Mouse (Mus musculus): ENCODE results near the gene Wwox.
A peak's percentile ranks its signal among the peaks of the same experiment; 100 is the strongest.

Gene Wwox

DNA sequence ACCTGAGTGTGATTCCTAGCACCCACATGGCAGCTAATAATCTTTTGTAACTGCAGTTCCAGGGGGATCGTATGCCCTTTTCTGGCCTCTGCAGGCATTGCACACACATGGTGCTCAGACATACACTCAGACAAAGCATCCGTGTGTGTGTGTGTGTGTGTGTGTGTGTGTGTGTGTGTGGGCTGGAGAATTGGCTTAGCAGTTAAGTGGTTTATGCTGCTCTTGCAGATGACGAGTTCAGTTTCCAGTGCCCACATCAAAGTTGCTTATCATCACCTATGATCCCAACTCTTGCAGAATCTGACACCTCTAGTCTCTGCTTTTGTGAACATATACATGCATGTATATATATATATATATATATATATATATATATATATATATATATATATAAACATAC lies 448.9 kb downstream of the Wwox start:
- DNase-seq (ENCODE audit: low read depth in 2 of 2, low spot score in 2 of 2) = peak in 1 of 2 experiments; percentile 45

DNA sequence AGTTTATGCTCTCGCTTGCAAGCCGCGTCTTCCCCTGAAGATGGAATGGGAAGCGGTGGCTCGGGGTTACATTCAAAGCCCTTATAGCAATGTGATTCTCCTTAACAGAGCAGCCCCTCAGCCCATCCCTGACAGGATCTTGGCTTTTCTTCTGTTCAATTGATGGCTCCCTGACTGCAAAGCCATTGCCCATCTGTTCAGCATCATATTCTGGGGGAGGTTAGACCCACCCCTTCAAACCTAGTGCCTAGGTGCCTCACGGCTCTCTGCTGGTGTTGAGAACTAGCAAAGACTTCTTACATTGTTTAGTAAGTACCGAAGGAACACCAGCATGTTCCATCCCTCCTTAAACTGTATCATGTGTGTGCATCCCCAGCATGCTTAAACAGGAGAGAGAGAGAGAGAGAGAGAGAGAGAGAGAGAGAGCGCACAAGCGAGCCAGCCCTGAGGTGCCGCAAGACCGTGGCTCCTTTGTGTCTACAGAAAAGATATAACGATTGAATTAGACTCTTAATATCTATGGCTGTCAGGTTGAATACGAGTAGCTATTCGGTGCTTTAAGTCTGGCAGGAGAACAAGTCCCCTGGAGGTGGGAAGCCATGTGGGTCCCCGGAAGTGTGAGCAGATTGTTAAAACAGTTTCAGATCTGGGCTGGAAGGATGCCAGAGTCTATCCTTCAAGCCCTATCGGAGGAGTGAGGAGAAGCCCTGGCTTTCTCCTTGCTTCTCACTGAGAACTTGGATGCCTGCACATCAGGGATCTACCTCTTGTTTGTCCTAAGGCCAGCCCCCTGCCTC lies 450.3 kb downstream of the Wwox start:
- DNase-seq (ENCODE audit: low read depth in 2 of 2, low spot score in 2 of 2) = no peak

DNA sequence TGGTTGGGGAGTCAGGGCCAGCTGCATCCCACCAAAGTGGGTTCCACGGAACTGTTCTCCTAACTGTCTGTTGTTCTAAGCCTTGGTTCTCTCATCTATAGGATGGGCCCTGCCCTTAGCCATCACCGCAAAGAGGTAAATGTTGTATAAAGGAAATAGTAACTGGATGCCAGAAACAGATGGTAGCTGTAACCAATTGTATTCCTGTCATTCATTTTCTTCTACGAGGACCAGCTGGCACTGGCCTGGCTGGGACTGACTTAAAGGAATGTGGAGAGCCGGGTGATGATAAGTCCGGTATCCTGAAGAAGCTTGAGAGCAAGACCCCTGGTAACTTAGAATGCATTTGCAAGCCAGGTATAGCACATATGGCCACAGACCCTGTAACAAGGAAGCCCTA lies 451.0 kb downstream of the Wwox start:
- no peak for DNase-seq (ENCODE audit: low read depth in 2 of 2, low spot score in 2 of 2)

DNA sequence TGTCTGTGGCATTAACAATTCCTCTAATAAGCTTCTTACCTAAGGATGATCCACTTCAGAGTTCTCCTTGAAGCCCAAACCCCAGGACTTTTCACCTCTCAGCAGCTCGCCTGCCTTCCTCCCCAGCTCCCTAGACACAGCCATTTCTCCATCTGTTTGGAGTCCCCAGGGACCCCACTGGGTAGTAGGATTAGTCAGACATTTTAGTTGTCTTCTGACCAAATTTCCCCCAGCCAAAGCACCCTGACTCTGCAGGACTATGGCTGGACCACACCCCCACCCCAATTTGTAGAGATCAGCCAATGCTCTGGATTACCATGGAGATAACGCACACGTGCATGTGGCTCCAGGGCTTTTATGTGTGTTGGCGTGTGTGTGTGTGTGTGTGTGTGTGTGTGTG lies 451.8 kb downstream of the Wwox start:
- no peak for DNase-seq (ENCODE audit: low read depth in 2 of 2, low spot score in 2 of 2)

DNA sequence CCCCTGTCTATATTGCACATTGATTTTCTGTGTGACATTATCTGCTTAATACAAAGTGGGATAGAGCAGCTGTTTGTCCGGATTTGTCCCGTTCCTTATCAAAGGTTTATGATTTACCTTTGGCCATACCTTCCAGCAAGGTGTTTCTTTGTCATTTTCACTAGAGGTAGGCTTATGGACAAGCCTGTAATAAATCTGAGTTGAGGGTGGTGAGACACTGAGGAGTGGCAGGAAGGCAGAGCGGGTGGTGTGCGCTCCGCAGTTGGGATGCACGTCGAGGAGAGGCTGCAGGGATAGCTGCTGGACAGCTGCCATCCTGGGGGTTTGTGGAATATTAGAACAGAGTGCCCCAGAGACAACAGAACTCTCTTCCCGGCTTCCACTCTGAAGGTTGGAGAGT lies 458.0 kb downstream of the Wwox start:
- DNase-seq (ENCODE audit: low read depth in 2 of 2, low spot score in 2 of 2) = no peak

DNA sequence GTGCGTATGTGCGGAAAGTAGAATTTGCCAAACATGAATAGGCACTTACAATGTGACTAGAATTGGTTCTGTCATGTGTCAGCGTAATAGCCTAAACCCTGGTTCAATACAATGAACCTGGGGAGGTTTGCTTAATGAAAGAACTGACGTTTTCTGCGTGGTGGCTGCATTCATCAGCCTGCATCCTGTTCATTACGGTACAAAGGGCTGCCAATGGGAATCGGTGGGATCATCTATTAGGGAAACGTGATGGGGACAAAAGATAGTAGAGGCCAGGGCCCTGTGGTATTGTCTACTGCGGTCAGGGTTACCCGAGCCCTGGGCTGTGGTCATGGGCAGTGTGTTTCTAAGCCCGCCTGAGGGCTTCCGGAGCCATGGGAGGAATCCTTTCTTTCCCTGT lies 459.7 kb downstream of the Wwox start:
- DNase-seq (ENCODE audit: low read depth in 2 of 2, low spot score in 2 of 2) = no peak

DNA sequence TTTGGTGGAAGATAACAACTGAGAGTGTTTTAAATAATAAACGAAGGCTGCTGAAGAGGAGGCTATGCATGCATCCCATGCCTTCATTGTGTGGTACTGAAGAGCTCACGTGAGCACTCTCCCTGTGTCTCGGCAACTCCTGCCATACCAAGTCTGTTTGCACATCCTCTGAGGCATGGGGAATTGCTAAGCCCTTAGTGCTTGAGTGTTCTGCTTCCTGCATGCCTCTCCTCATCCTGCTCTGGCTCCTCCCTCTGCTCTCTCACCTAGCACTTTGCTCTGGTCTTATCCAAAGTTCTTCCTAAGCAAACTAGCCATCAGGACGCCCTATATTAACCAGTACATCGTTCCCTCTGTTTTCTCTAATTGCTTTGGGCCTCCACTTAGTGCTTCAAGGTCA lies 463.1 kb downstream of the Wwox start:
- DNase-seq (ENCODE audit: low read depth in 2 of 2, low spot score in 2 of 2) = no peak

DNA sequence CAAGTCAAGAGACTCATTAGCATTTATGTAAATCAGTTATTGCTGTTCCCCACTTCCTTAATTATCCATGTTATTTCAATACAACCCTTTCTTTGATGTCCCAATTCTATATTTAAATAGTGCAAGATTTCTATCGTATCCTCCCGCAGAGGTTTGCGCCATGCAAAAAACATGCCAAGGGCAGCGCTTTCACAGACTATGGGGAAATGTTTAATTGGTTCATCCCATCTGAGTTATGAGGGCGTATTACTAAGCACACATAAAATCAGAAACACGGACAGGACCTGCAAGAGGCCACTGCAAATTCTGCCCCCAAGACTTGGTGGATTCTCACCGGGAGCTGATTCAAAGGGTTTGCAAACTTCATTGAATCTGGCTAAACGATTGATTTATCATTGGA lies 468.6 kb downstream of the Wwox start:
- no peak for DNase-seq (ENCODE audit: low read depth in 2 of 2, low spot score in 2 of 2)

DNA sequence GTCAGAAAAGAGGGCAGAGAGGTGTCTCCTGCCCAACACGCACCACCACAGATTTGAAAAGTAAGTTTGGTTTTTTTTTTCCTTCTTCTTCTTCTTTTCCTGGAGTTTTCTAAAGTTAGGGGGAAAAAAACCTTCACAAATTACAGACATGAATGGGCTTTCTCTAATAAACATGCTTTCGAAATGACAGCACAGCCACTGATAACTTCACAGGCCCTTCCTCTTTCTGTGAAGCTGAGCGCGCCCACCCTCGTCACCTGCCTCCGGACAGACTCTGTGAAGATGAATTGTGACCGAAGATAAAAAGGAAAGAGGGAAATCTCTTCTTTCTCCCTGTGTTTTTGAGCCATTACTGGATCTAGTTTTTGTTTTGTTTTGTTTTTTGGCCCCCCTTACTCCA lies 469.1 kb downstream of the Wwox start:
- no peak for DNase-seq (ENCODE audit: low read depth in 2 of 2, low spot score in 2 of 2)

DNA sequence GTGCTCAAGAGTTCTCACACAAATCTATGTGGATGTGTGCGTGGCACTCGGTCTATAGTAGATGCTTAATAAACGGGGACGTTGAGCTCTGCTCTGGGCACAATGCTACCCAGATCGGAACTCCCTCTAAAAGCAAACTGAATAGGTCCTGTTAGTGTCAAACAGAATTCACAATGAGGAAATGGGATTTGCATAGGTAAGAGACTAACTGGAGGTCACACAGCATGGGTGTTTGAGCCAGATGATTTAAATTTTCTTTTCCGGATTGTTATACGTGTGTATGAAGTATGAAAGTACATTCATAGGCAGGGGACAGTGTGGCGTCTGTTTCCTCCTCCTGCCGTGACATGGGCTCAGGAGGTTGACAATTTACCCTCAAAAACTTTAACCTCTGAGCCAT lies 469.7 kb downstream of the Wwox start:
- DNase-seq (ENCODE audit: low read depth in 2 of 2, low spot score in 2 of 2) = no peak

DNA sequence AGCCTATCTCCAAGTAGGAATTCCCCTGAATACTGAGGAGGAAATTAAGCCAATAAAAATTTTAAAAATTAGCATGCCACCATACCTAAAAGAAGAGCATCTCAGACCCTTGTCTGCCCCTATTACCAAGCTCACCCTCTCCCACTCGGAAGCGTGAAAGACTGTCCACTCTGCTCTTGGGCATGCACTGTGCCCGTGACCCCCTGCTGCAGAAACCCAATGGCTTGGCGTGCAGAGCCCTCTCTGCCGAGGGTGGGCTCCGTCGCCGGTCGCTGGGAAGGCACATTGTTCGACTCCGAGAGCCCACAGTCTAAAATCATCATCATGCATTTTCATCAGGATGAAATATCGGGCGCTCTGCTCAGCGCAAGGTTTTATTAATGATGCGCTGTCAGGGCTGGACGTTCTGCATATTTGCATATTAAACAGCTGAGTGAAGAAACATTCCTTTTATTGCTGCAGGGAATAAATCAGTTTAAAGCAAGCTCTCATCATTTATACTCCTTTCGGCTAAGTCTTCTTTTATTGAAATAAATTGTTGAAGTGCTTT lies 471.7 kb downstream of the Wwox start:
- DNase-seq (ENCODE audit: low read depth in 2 of 2, low spot score in 2 of 2) = no peak

DNA sequence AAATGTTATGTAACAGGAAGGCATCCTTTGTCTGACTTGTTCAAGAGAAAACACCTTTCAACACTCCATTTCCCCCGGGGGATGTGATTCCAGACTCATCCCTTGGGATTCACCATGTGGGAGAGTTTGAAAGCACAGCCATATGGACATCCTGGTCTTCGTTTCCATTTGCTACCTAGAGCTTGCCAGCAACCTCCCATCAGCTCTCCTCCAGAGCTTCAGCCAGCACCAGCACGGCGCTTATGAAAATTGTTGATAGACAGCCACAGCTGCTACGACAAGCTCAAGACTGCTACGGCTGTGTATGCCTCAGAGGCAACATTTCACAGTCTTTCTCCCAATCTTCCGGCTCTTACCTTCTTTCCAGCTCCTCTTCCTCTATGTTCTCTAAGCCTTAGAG lies 484.2 kb downstream of the Wwox start:
- no peak for DNase-seq (ENCODE audit: low read depth in 2 of 2, low spot score in 2 of 2)

DNA sequence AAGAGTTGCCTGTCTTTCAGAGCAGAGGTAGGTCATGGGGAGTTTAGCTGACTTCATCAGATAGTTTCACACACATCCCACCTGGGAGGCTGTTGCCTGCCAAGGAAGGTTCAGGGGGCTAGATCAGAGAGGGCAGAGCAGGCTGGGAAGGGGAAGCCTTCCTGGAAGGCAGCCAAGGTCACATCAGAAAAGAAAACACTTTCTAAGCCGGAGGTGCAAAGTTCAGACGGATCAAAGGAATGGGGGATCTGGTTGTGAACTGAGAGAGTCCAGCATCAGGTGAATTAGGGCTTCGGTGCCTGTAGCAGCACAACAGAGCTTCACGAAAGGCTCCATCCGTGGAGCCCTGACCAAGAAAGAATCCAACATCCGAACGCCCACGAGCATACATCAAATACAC lies 488.0 kb downstream of the Wwox start:
- no peak for DNase-seq (ENCODE audit: low read depth in 2 of 2, low spot score in 2 of 2)

DNA sequence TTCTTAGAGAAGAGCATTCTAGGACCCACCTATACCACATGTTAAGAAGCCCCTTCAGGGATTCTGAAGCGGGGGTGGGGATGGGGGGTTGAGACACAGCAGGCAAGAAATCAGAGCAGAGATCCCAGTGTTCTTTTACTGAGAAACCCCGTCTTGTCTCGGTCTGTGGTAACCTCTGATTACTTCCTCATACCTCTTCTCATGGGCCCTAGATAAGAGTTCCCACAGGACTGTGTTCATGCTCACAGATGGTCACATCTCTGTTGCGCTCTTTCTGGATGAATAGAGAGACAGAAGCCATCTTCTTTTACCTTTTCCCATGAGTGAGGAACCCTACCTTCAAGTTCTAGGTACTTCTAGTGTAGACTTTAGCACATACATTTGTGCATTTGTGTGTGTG lies 488.5 kb downstream of the Wwox start:
- DNase-seq (ENCODE audit: low read depth in 2 of 2, low spot score in 2 of 2) = no peak

DNA sequence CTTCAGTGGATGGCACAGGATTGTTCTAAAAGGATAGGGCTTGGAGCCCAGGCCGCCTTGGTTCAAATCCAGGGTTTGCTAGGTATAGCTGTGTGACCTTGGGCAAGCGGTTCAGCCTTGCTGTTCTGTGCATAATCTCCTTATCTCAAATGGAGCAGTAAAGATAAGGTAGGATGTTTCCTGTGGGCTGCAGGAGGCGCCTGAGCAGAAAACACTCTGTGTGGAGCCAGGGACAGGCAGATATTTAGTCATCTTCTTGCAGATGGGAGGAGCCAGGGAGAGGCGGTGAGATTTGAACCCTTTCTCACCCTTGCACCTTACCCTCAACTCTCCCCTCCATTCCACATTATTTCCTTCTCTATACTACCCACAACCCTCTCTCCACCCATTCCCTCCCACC lies 490.1 kb downstream of the Wwox start:
- DNase-seq (ENCODE audit: low read depth in 2 of 2, low spot score in 2 of 2) = no peak

DNA sequence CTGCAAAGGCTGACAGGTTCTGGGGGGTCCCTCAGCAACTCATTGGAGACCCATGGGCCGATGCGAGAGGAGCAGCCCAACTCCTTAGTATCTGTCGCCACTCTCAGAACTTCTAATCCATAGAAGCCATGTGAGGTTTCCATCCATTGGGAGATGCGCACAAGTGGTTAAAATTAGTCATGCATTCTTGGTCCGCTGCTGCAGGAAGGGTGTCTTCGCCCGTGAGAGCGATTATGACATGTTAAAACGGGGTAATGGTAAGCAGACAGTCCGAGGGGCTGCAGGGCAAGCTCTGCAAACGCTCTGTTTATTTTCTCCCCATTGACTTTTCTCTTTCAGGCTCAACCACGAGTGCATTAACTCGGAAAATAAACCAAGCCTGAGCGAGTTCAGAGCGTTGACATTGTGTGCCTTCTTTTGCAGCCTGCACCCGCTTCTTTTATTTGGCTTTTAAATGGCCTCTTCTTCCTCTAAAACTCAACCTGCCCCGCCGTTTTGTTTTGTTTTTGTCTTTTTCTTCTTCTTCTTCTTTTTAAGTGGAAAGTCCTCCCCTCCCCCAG lies 492.7 kb downstream of the Wwox start:
- DNase-seq (ENCODE audit: low read depth in 2 of 2, low spot score in 2 of 2) = no peak

DNA sequence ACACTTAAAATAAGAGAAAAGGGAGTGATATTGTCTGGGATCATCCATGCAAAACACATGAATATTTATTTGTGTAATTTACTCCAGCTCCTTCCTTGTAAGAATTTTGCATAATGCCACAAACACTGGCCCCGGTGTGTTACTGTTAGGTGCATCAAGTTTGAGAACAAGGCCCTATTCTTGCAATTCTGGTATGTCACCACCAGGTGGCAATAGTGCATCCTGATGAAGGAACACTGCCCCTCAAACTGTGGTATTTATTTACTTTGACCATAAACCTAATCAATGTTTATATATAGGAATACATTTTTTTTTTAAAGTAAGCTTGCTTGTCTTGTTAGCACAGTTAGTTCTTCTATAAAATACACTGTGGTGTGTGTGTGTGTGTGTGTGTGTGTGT lies 493.8 kb downstream of the Wwox start:
- peak; percentile 5 to 9 for DNase-seq (ENCODE audit: low read depth in 2 of 2, low spot score in 2 of 2)

DNA sequence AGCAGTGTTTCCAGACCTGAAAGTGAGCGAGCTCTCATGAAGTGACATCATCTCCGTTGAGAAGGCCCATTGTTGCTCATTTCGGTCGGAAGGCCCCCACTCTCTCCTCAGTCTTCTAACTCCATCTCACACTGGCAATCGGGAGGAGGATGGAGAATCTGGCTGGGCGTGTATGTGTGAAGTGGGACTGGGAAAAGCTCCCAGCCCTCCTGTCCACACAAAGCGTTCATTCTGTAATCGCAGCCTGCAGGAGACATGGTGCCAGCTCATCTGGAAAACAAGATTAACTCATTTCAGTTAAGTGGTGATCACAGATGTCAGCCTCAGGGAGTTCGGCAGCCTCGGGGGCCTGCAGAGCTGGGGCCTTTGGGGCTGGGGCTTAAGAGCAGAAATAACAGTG lies 497.4 kb downstream of the Wwox start:
- no peak for DNase-seq (ENCODE audit: low read depth in 2 of 2, low spot score in 2 of 2)

DNA sequence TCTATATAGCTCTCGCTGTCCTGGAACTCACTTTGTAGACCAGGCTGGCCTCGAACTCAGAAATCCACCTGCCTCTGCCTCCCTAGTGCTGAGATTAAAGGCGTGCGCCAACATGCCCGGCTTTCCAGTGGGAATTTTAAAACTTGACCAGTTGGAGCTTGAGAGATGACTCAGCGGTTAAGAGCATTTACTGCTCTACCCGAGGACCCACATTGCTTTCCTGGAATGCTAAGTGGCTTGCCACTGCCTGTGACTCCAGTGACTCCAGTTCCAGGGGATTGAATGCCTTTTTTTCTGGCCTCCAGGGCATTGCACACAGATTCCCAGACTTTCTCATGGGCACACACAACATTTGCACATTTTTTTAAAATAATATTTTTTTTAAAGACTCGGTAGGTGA lies 499.9 kb downstream of the Wwox start:
- DNase-seq (ENCODE audit: low read depth in 2 of 2, low spot score in 2 of 2) = no peak

DNA sequence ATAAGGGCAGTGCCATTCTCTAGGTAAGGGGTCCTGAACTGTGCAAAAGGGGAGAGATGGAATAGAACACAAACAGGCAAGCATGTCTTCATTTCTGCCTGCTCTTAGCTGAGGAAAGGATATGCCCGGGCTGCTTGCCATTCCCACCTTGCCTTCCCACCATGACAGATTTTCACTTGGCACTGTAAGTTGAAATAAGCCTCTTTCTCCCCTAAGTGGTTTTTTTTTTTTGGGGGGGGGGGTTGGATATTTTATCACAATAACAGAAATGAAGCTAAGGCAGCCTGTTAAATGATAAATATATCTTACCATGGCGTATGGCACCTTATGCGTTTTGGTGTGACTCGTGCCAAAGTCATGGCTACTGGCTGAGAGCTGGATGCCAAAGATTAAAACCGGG lies 501.6 kb downstream of the Wwox start:
- no peak for DNase-seq (ENCODE audit: low read depth in 2 of 2, low spot score in 2 of 2)

DNA sequence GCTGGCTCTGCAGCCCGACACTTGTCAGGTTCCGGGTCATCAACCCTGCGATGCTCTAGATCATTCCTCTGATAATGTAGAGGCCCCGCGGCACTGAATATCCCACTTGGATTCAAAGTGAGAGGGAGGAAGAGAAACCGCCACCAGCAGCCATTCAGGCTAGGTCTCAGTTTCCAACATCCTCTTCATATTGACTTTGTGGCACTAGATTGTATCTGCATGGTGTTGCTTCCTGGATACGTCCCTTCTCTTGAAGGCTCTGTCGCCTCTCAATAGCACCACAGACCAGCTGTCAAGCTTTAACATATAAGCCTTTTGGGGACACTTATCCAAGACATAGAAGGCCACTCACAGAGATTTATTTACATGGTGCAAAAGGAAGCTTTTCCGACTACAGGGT lies 502.2 kb downstream of the Wwox start:
- no peak for DNase-seq (ENCODE audit: low read depth in 2 of 2, low spot score in 2 of 2)

DNA sequence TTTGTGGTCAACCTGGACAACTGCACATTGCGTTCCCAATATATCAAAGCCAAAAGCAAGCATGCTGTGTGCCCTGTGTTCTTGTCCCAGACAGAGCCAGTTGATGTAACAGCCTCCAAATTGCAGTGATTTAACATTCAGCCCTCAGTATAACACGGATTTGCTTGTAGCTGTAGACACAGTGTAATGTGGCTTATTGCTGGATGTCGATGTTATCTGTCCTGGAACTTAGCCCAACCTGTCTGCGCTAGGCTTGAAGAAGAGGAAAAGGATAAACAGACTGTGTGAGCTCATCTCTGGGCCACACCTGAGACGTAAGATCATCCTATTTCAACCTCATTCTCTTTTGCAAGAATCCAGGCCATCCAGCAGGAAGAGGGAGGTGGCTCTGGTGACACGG lies 508.5 kb downstream of the Wwox start:
- no peak for DNase-seq (ENCODE audit: low read depth in 2 of 2, low spot score in 2 of 2)

All from CD8-positive naive resting alpha-beta T cell, adult 2 months (primary cell).